Mouse (Mus musculus): Measurements from ENCODE around the gene Fbxl15. TPM values are rescaled to one million over a fixed set of nuclear protein-coding genes. Genes with fewer than 3 reads are reported as not detected.

Fbxl15 gene
- 49.4 and 55.6 TPM in 2 replicates for polyA plus RNA-seq (2015; fragmentation: Nextera tagmentation; extraction: Ambion mirVana)

GRCm38 (mm10) chr19:46328081-46329030 is at the start of gene Fbxl15:
TSS of gene Fbxl15 (plus strand) at chr19:46328184.
- peak; percentile 88 for ATAC-seq
- WGBS = under 1% methylated on average over 81 of the region's 81 CpGs
- Histone ChIP-seq H3K4me1 (ENCODE audit: control insufficient read depth, insufficient read depth, low read depth, low read length) (peaks cover 40% of the 10 kb centered on the region), H3K27me3 (replicated peaks; ENCODE audit: control insufficient read depth, insufficient read depth, low read length) (no peaks in the 10 kb centered on the region), H3K9ac (ENCODE audit: low read depth, low read length) (peak within 1 kb of the TSS; percentile 76), H3K9me3 (ENCODE audit: control insufficient read depth, low read length) (no peaks in the 10 kb centered on the region), H3K4me2 (ENCODE audit: low read length) (peak within 1 kb of the TSS; percentile 92), H3K4me3 (ENCODE audit: low read length) (peak within 1 kb of the TSS; percentile 59), H3K27ac (ENCODE audit: low read depth, low read length) (peak within 1 kb of the TSS; percentile 95), H3K36me3 (ENCODE audit: control insufficient read depth, insufficient read depth, low read length) (peaks cover 20% of the 10 kb centered on the region)

DNA sequence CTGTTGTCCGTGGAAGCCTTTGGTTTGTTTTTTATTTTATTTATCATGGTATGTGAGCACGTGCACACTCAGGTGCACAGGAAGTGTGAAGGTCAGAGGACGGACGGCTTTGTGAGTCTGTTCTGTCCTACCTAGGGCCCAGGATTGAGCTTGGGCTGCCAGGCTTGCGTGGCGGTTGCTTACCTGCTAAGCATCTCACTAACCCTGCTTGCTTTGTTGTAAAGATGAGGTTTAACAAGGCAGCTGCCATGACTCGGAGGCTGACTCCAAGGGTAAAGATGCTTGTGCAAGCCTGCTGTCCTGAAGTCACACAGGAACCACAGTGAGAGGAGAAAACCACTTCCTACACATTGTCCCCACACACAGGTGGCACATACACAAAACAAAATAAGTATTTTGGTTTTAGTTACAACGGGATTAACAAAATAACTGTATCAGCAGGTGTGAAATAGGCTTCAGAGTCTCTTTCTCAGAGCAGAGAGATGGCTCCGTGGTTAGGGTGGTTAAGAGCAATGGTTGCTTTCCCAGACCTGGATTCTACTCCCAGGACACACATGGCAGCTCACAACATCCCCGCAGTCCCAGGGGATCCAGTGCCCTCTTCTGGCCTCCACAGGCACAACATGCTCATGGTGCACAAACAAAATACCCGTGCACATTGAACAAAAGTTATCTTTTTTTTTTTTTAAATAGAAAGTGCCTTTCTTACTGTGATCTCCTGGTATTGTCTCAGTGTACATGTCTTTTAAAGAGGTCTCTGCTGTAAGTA is 45.7 kb upstream of the Fbxl15 start:
- Histone ChIP-seq H3K27ac (ENCODE audit: low read depth, low read length) (no peak overlapping the region), H3K9me3 (ENCODE audit: control insufficient read depth, low read length) (no peaks in the 10 kb centered on the region), H3K36me3 (ENCODE audit: control insufficient read depth, insufficient read depth, low read length) (peaks cover 54% of the 10 kb centered on the region), H3K4me2 (ENCODE audit: low read length) (no peak overlapping the region), H3K27me3 (replicated peaks; ENCODE audit: control insufficient read depth, insufficient read depth, low read length) (no peaks in the 10 kb centered on the region), H3K4me3 (ENCODE audit: low read length) (no peak overlapping the region), H3K4me1 (ENCODE audit: control insufficient read depth, insufficient read depth, low read depth, low read length) (no peaks in the 10 kb centered on the region), H3K9ac (ENCODE audit: low read depth, low read length) (no peak overlapping the region)
- ATAC-seq = no peak
- WGBS = 97% methylated on average over 11 of the region's 11 CpGs

DNA sequence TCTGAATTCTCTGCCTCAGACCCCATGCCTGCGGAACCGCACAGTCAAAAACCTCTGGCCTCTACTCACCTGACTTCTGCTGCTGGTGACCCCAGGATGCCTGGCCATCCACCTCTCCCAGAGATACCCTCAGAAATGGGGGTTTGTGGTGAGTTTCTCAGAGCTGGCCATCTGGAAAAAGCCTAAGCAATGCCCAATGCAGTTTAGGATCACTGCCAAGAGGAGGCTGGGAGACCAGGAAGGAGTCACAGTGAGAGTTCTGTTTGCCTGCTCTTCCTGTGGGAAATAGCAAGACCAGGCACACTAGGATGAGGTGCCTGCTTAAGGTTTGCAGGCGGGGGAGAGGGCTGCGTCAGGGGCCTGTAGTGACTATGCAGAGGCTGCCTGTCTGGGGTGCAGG is 43.3 kb upstream of the Fbxl15 start:
- H3K36me3 ChIP-seq (ENCODE audit: control insufficient read depth, insufficient read depth, low read length) = peaks cover 47% of the 10 kb centered on the region
- H3K4me1 ChIP-seq (ENCODE audit: control insufficient read depth, insufficient read depth, low read depth, low read length) = no peaks in the 10 kb centered on the region
- no peak overlapping the region for H3K27ac ChIP-seq (ENCODE audit: low read depth, low read length)
- WGBS = 91% methylated on average over 4 of the region's 4 CpGs
- H3K27me3 ChIP-seq (replicated peaks; ENCODE audit: control insufficient read depth, insufficient read depth, low read length) = no peaks in the 10 kb centered on the region
- no peak overlapping the region for H3K4me2 ChIP-seq (ENCODE audit: low read length)
- no peaks in the 10 kb centered on the region for H3K9me3 ChIP-seq (ENCODE audit: control insufficient read depth, low read length)
- H3K9ac ChIP-seq (ENCODE audit: low read depth, low read length) = no peak overlapping the region
- ATAC-seq = no peak
- no peak overlapping the region for H3K4me3 ChIP-seq (ENCODE audit: low read length)

GRCm38 (mm10) chr19:46285631-46286030 is 42.4 kb upstream of the Fbxl15 start:
- Histone ChIP-seq H3K27me3 (replicated peaks; ENCODE audit: control insufficient read depth, insufficient read depth, low read length) (no peaks in the 10 kb centered on the region), H3K4me2 (ENCODE audit: low read length) (no peak overlapping the region), H3K9ac (ENCODE audit: low read depth, low read length) (no peak overlapping the region), H3K4me3 (ENCODE audit: low read length) (no peak overlapping the region), H3K36me3 (ENCODE audit: control insufficient read depth, insufficient read depth, low read length) (peaks cover 39% of the 10 kb centered on the region), H3K4me1 (ENCODE audit: control insufficient read depth, insufficient read depth, low read depth, low read length) (no peaks in the 10 kb centered on the region), H3K9me3 (ENCODE audit: control insufficient read depth, low read length) (no peaks in the 10 kb centered on the region), H3K27ac (ENCODE audit: low read depth, low read length) (no peak overlapping the region)
- WGBS = 91% methylated on average over 7 of the region's 7 CpGs
- no peak for ATAC-seq

DNA sequence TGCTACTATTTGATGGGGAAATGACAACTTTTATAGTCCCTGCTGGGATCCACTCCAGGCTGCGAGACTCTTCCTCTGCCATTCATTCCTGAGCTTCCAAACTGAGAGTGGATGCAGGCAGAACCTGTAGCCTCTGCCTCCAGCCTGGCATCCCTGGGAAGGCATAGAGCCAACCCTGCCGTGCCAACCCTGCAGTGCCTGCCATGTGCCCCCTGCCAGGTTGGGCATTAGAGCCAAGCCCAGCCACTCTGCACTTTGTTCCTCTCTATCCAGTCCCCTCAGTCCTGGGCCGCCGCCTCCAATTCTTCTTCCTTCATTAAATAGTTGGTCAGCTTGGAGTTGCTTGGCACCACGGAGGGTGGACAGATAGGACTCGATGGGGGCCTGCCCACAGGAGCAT is 41.9 kb upstream of the Fbxl15 start:
- Histone ChIP-seq H3K9me3 (ENCODE audit: control insufficient read depth, low read length) (no peaks in the 10 kb centered on the region), H3K27ac (ENCODE audit: low read depth, low read length) (no peak overlapping the region), H3K4me2 (ENCODE audit: low read length) (no peak overlapping the region), H3K27me3 (replicated peaks; ENCODE audit: control insufficient read depth, insufficient read depth, low read length) (no peaks in the 10 kb centered on the region), H3K36me3 (ENCODE audit: control insufficient read depth, insufficient read depth, low read length) (peaks cover 36% of the 10 kb centered on the region), H3K4me3 (ENCODE audit: low read length) (no peak overlapping the region), H3K4me1 (ENCODE audit: control insufficient read depth, insufficient read depth, low read depth, low read length) (no peaks in the 10 kb centered on the region), H3K9ac (ENCODE audit: low read depth, low read length) (no peak overlapping the region)
- no peak for ATAC-seq
- WGBS = 78% methylated on average over 6 of the region's 6 CpGs

DNA sequence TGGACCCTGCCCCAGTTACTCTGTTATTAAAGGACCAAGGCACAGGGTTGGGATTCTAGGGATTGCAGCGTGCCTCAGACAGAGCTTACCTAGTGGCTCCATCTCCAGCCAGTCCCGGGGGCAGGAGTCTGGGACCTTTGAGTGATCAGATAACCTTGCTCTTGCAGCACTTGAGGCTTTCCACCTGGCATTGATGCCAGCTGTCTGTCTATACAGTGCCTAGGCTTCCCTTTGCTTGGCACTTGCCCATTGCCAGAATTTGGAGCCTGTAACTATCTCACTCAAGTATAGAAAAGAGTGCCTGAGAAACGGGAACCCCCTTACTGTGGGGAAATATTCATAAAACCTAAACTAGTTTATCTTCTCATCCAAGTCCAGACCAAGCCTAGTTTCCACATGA is 41.1 kb upstream of the Fbxl15 start:
- H3K4me1 ChIP-seq (ENCODE audit: control insufficient read depth, insufficient read depth, low read depth, low read length) = no peaks in the 10 kb centered on the region
- H3K27ac ChIP-seq (ENCODE audit: low read depth, low read length) = no peak overlapping the region
- 91% methylated on average over 3 of the region's 3 CpGs for WGBS
- peaks cover 30% of the 10 kb centered on the region for H3K36me3 ChIP-seq (ENCODE audit: control insufficient read depth, insufficient read depth, low read length)
- ATAC-seq = no peak
- H3K4me2 ChIP-seq (ENCODE audit: low read length) = no peak overlapping the region
- no peaks in the 10 kb centered on the region; the same call in 1 of the 2 replicates for H3K27me3 ChIP-seq (replicated peaks; ENCODE audit: control insufficient read depth, insufficient read depth, low read length)
- H3K4me3 ChIP-seq (ENCODE audit: low read length) = no peak overlapping the region
- H3K9ac ChIP-seq (ENCODE audit: low read depth, low read length) = no peak overlapping the region
- no peaks in the 10 kb centered on the region for H3K9me3 ChIP-seq (ENCODE audit: control insufficient read depth, low read length)

DNA sequence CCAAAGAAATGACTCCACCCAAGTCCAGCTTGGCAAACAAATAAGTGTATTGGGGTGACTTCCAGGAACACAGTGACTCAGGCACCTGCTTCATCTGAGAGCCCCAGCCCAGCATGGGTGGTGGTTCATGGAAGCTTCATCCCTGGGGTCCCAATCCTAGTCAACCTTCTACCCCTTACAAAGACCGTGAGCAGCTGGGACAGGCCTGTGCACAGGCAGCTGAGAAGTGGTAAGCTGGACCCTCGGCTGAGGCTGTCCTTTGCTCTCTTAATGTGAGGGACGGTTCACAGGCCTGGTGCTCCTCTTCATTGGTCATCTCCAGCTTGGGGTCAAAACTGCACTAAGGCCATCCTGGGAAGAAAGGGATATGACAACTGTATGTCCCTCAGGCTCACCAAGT is 40.4 kb upstream of the Fbxl15 start:
- H3K4me1 ChIP-seq (ENCODE audit: control insufficient read depth, insufficient read depth, low read depth, low read length) = no peaks in the 10 kb centered on the region
- no peak overlapping the region for H3K9ac ChIP-seq (ENCODE audit: low read depth, low read length)
- no peaks in the 10 kb centered on the region; the same call in 1 of the 2 replicates for H3K27me3 ChIP-seq (replicated peaks; ENCODE audit: control insufficient read depth, insufficient read depth, low read length)
- 82% methylated on average over 3 of the region's 3 CpGs for WGBS
- no peak overlapping the region for H3K27ac ChIP-seq (ENCODE audit: low read depth, low read length)
- no peaks in the 10 kb centered on the region for H3K9me3 ChIP-seq (ENCODE audit: control insufficient read depth, low read length)
- peaks cover 24% of the 10 kb centered on the region for H3K36me3 ChIP-seq (ENCODE audit: control insufficient read depth, insufficient read depth, low read length)
- H3K4me3 ChIP-seq (ENCODE audit: low read length) = no peak overlapping the region
- ATAC-seq = no peak
- no peak overlapping the region for H3K4me2 ChIP-seq (ENCODE audit: low read length)

- H3K27ac ChIP-seq (ENCODE audit: low read depth, low read length) = no peak overlapping the region
- H3K4me3 ChIP-seq (ENCODE audit: low read length) = no peak overlapping the region
- H3K9ac ChIP-seq (ENCODE audit: low read depth, low read length) = no peak overlapping the region
- peaks cover 9% of the 10 kb centered on the region for H3K36me3 ChIP-seq (ENCODE audit: control insufficient read depth, insufficient read depth, low read length)
- no peaks in the 10 kb centered on the region for H3K4me1 ChIP-seq (ENCODE audit: control insufficient read depth, insufficient read depth, low read depth, low read length)
- H3K9me3 ChIP-seq (ENCODE audit: control insufficient read depth, low read length) = no peaks in the 10 kb centered on the region
- WGBS = 72% methylated on average over 12 of the region's 12 CpGs
- no peak for ATAC-seq
- no peaks in the 10 kb centered on the region; the same call in 1 of the 2 replicates for H3K27me3 ChIP-seq (replicated peaks; ENCODE audit: control insufficient read depth, insufficient read depth, low read length)
- no peak overlapping the region for H3K4me2 ChIP-seq (ENCODE audit: low read length)
These were observed 37.4 kb upstream of the Fbxl15 start for GRCm38 (mm10) chr19:46290535-46291105.

- no peaks in the 10 kb centered on the region for H3K4me1 ChIP-seq (ENCODE audit: control insufficient read depth, insufficient read depth, low read depth, low read length)
- WGBS = 79% methylated on average over 4 of the region's 4 CpGs
- H3K27ac ChIP-seq (ENCODE audit: low read depth, low read length) = no peak overlapping the region
- H3K36me3 ChIP-seq (ENCODE audit: control insufficient read depth, insufficient read depth, low read length) = no peaks in the 10 kb centered on the region
- H3K9me3 ChIP-seq (ENCODE audit: control insufficient read depth, low read length) = no peaks in the 10 kb centered on the region
- no peak overlapping the region for H3K4me3 ChIP-seq (ENCODE audit: low read length)
- peaks cover 1% of the 10 kb centered on the region; the same call in 1 of the 2 replicates for H3K27me3 ChIP-seq (replicated peaks; ENCODE audit: control insufficient read depth, insufficient read depth, low read length)
- no peak overlapping the region for H3K4me2 ChIP-seq (ENCODE audit: low read length)
- no peak for ATAC-seq
- no peak overlapping the region for H3K9ac ChIP-seq (ENCODE audit: low read depth, low read length)
These were observed 31.0 kb upstream of the Fbxl15 start for GRCm38 (mm10) chr19:46296938-46297337.

All from hindbrain, embryonic 16.5 days (tissue).